Mouse (Mus musculus): ENCODE measurements around the gene Ctla2a. TPM values are rescaled to one million over a fixed set of nuclear protein-coding genes. Genes with fewer than 3 reads are reported as not detected.
"Not testable (repeated sequence)": the region's sequence is repeated elsewhere in the genome, so short reads cannot be mapped to it uniquely, and the experiment has no call there.

The Ctla2a gene
- 10.8 and 12.0 TPM in 2 replicates for polyA plus RNA-seq (2016; fragmentation: Nextera tagmentation; extraction: Ambion mirVana)

- 70% methylated on average over 5 of the region's 5 CpGs for WGBS
- no peak within 1 kb of the TSS for H3K4me3 ChIP-seq
- no peaks in the 10 kb centered on the region for H3K4me1 ChIP-seq
- no peak for ATAC-seq (ENCODE audit: low FRiP score, low read depth)
- H3K9ac ChIP-seq (replicated peaks) = no peak within 1 kb of the TSS
- no peak within 1 kb of the TSS for H3K4me2 ChIP-seq (replicated peaks)
- peaks cover 8% of the 10 kb centered on the region; the same call in 1 of the 2 replicates for H3K9me3 ChIP-seq
- no peak within 1 kb of the TSS for H3K27ac ChIP-seq (replicated peaks)
- H3K27me3 ChIP-seq = no peaks in the 10 kb centered on the region
- no peaks in the 10 kb centered on the region for H3K36me3 ChIP-seq
Measured at GRCm38 (mm10) chr13:60936500-60936901, at the start of gene Ctla2a, which contains the start of gene Gm49391. Ctla2a (minus strand) TSS chr13:60936625. Gm49391 (minus strand) TSS chr13:60936571.

- H3K4me2 ChIP-seq (replicated peaks); H3K4me1 ChIP-seq; H3K36me3 ChIP-seq; ATAC-seq (ENCODE audit: low FRiP score, low read depth); H3K4me3 ChIP-seq; H3K9ac ChIP-seq (replicated peaks); H3K27me3 ChIP-seq; H3K27ac ChIP-seq (replicated peaks); H3K9me3 ChIP-seq: not testable (repeated sequence)
- 79% methylated on average over 4 of the region's 4 CpGs for WGBS
Measured at GRCm38 (mm10) chr13:60972319-60972718, 35.9 kb upstream of the Ctla2a start.

- not testable (repeated sequence) for H3K27ac ChIP-seq (replicated peaks); H3K4me2 ChIP-seq (replicated peaks); H3K36me3 ChIP-seq; H3K4me1 ChIP-seq; H3K9ac ChIP-seq (replicated peaks); H3K4me3 ChIP-seq; ATAC-seq (ENCODE audit: low FRiP score, low read depth); H3K27me3 ChIP-seq
- peaks cover 23% of the 10 kb centered on the region for H3K9me3 ChIP-seq
- 29% methylated on average over 4 of the region's 5 CpGs for WGBS
Measured at GRCm38 (mm10) chr13:60963985-60964384, 27.6 kb upstream of the Ctla2a start.

DNA sequence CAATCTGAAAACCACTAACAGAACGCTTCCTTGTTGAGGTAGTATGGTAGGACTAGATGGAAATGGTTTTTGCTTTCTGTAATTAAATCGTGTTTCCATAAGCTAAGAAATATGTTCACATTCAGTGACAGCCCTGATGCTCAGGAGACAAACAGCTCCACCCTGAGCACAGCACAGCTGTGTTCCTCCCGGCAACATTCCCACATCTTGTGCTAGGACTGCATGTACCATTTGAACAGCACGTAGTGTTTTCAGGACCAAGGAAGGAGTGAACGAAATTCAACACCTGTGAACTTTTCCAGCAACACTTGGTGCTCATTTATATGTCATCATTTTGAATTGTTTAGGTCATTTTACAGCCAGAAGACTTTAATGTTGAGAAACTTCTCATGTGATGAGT is 25.3 kb upstream of the Ctla2a start:
- Histone ChIP-seq H3K9ac (replicated peaks) (no peak overlapping the region), H3K4me3 (no peak overlapping the region), H3K4me1 (no peaks in the 10 kb centered on the region), H3K9me3 (peaks cover 37% of the 10 kb centered on the region), H3K27me3 (no peaks in the 10 kb centered on the region), H3K4me2 (replicated peaks) (no peak overlapping the region), H3K27ac (replicated peaks) (no peak overlapping the region), H3K36me3 (no peaks in the 10 kb centered on the region)
- ATAC-seq (ENCODE audit: low FRiP score, low read depth) = no peak
- 67% methylated on average over 5 of the region's 5 CpGs for WGBS

- ATAC-seq (ENCODE audit: low FRiP score, low read depth); H3K27ac ChIP-seq (replicated peaks); H3K4me1 ChIP-seq; H3K9ac ChIP-seq (replicated peaks); H3K4me3 ChIP-seq; H3K36me3 ChIP-seq; H3K4me2 ChIP-seq (replicated peaks); H3K27me3 ChIP-seq: not testable (repeated sequence)
- 72% methylated on average over 3 of the region's 3 CpGs for WGBS
- peaks cover 21% of the 10 kb centered on the region for H3K9me3 ChIP-seq
Measured at GRCm38 (mm10) chr13:60941884-60942283, 5.5 kb upstream of the Ctla2a start, which contains the start of gene Tpbpa. Tpbpa (minus strand) TSS chr13:60941984.

DNA sequence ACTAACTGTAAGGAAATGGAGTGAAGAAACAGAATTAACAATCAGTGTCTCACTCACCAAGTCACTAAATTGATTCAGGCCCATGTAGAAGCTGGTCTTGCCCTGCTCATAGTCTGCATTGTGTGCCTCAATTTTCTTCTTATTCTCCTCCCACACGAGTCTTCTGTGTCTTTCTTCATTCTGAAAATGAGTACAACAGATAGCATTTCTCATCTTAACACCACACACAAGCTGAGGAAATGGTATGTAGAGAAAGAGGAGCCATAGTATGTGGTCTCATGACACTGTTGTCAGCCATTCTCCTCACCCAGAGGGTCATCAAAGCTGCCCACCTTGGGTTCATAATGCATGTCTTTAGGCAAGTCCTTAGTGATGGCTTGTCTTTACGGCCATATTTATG is 935 bp downstream of the Ctla2a start, which contains the start of gene Gm49393:
Gene Gm49393, minus strand, starts transcription at position 101 of the 400 bp plus-strand sequence.
- 70% methylated on average over 2 of the region's 2 CpGs for WGBS
- H3K27ac ChIP-seq (replicated peaks); H3K9ac ChIP-seq (replicated peaks); H3K4me1 ChIP-seq; H3K9me3 ChIP-seq; H3K4me2 ChIP-seq (replicated peaks); H3K4me3 ChIP-seq; ATAC-seq (ENCODE audit: low FRiP score, low read depth); H3K27me3 ChIP-seq; H3K36me3 ChIP-seq: not testable (repeated sequence)

DNA sequence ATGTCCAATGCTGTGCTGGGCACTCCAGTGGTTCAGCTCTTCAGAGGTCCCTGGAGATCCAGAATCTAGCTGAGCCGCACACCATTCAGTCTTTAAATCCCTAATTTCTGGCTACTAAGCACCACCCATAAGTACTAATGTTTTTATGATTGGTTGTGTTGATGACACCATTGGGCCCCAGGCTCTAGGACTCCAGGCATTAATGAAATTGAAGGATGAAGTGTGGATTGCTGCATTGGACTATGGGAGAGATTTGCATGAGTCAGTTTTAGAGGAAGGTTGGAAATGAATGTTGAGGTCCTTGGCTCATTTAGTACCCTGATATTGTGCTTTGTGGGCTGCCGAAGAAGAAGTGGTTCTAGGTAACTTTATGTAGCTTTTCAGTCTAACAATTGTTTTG is 31.6 kb downstream of the Ctla2a start, which contains the start of gene Tpbpb:
Gene Tpbpb, minus strand, starts transcription at position 101 of the 400 bp plus-strand sequence.
- 83% methylated on average over 2 of the region's 2 CpGs for WGBS
- H3K27me3 ChIP-seq; ATAC-seq (ENCODE audit: low FRiP score, low read depth); H3K27ac ChIP-seq (replicated peaks); H3K4me3 ChIP-seq; H3K36me3 ChIP-seq; H3K4me1 ChIP-seq; H3K9ac ChIP-seq (replicated peaks); H3K4me2 ChIP-seq (replicated peaks): not testable (repeated sequence)
- 0 out of 2 replicates have a peak, but pooled peaks cover 12% of the 10 kb centered on the region for H3K9me3 ChIP-seq

- Histone ChIP-seq H3K27ac (replicated peaks) (no peak within 1 kb of the TSS), H3K9me3 (peaks cover 11% of the 10 kb centered on the region; the same call in 1 of the 2 replicates), H3K4me2 (replicated peaks) (no peak within 1 kb of the TSS), H3K9ac (replicated peaks) (no peak within 1 kb of the TSS), H3K27me3 (no peaks in the 10 kb centered on the region), H3K4me3 (no peak within 1 kb of the TSS), H3K36me3 (no peaks in the 10 kb centered on the region), H3K4me1 (no peaks in the 10 kb centered on the region)
- 82% methylated on average over 3 of the region's 3 CpGs for WGBS
- no peak for ATAC-seq (ENCODE audit: low FRiP score, low read depth)
Measured at GRCm38 (mm10) chr13:60897328-60897727, 39.1 kb downstream of the Ctla2a start, which contains the start of gene Ctla2b. Ctla2b (minus strand) TSS chr13:60897447.

DNA sequence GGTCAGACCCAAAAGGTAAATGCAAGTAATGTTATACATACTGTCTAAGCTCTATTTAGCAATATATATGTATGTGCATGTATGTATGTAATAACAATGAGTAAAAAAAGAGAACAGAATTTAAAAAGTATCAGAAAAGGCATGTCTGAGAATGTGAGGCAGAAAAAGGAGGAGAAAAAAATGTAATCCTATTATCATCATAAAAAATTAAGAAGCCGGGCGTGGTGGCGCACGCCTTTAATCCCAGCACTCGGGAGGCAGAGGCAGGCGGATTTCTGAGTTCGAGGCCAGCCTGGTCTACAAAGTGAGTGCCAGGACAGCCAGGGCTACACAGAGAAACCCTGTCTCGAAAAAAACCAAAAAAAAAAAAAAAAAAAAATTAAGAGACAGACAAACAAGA is 39.6 kb downstream of the Ctla2a start, which contains the start of gene Gm49392:
Gene Gm49392, minus strand, starts transcription at position 101 of the 400 bp plus-strand sequence.
- not testable (repeated sequence) for H3K4me2 ChIP-seq (replicated peaks); H3K4me1 ChIP-seq; H3K9ac ChIP-seq (replicated peaks); H3K36me3 ChIP-seq; H3K4me3 ChIP-seq; ATAC-seq (ENCODE audit: low FRiP score, low read depth); H3K9me3 ChIP-seq; H3K27me3 ChIP-seq; H3K27ac ChIP-seq (replicated peaks)
- 91% methylated on average over 7 of the region's 8 CpGs for WGBS

- H3K4me3 ChIP-seq = no peak overlapping the region
- H3K4me2 ChIP-seq (replicated peaks) = no peak overlapping the region
- ATAC-seq (ENCODE audit: low FRiP score, low read depth) = no peak
- no peak overlapping the region for H3K9ac ChIP-seq (replicated peaks)
- H3K27ac ChIP-seq (replicated peaks) = no peak overlapping the region
- no peaks in the 10 kb centered on the region for H3K4me1 ChIP-seq
- no peaks in the 10 kb centered on the region for H3K27me3 ChIP-seq
- no peaks in the 10 kb centered on the region for H3K36me3 ChIP-seq
- H3K9me3 ChIP-seq = peaks cover 7% of the 10 kb centered on the region; the same call in 1 of the 2 replicates
Measured at GRCm38 (mm10) chr13:60895406-60896160, 40.8 kb downstream of the Ctla2a start.

DNA sequence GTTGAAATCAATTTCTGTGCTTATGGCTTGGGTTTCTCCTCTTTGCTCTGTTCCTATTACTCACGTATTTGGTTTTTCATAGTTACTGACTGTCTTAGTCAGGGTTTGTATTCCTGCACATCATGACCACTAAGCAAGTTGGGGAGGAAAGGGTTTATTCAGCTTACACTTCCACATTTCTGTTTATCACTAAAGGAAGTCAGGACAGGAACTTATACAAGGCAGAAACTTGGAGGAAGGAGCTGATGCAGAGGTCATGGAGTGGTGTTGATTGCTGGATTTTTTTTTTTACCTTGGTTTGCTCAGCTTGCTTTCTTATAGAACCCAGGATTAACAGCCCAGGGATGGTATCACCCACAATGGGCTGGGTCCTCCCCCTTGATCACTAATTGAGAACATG is 44.1 kb downstream of the Ctla2a start:
- Histone ChIP-seq H3K36me3 (no peaks in the 10 kb centered on the region), H3K4me3 (no peak overlapping the region), H3K4me1 (no peaks in the 10 kb centered on the region), H3K27ac (replicated peaks) (no peak overlapping the region), H3K9ac (replicated peaks) (no peak overlapping the region), H3K9me3 (peaks cover 4% of the 10 kb centered on the region; the same call in 1 of the 2 replicates), H3K4me2 (replicated peaks) (no peak overlapping the region), H3K27me3 (no peaks in the 10 kb centered on the region)
- no peak for ATAC-seq (ENCODE audit: low FRiP score, low read depth)
- WGBS = 96% methylated on average over 1 of the region's 1 CpGs

All from midbrain, embryonic 12.5 days (tissue).